Mouse (Mus musculus) kidney, postnatal 0 days (tissue): ENCODE data around the gene Zfp597. TPM values are rescaled to one million over a fixed set of nuclear protein-coding genes. Genes with fewer than 3 reads are reported as not detected.

ENCODE experiments used
- ATAC-seq: fragments of 200-750 bp; cut with Nextera tagmentation; replicated peaks from 2 replicates; pipeline ENCODE4 v1.8.0; 2017; ENCODE audit warnings: low read depth, moderate number of reproducible peaks, moderate TSS enrichment, moderate library complexity; ENCODE audit not compliant: low FRiP score
- DNase-seq: peaks from one replicate; pipeline ENCODE4 v3.0.0-alpha.2; 2016; ENCODE audit warnings: low spot score
- H3K27ac ChIP-seq: fragments of 300-500 bp; sonication (generic); 2 replicates; pipeline ENCODE4 v1.5.1; 2014; ENCODE audit warnings: mild to moderate bottlenecking
- H3K27me3 ChIP-seq: fragments of 300-500 bp; sonication (generic); 2 replicates; pipeline ENCODE4 v1.6.1; 2014; ENCODE audit warnings: low read length, mixed read lengths; ENCODE audit not compliant: insufficient read depth
- H3K36me3 ChIP-seq: fragments of 300-500 bp; sonication (generic); 2 replicates; pipeline ENCODE4 v1.6.1; 2014; ENCODE audit warnings: low read length, mixed read lengths; ENCODE audit not compliant: insufficient read depth
- H3K4me1 ChIP-seq: fragments of 300-500 bp; sonication (generic); replicated peaks from 2 replicates; pipeline ENCODE4 v1.6.1; 2014; ENCODE audit warnings: antibody characterized with exemption, low read length, mixed read lengths; ENCODE audit not compliant: insufficient read depth
- H3K4me2 ChIP-seq: fragments of 300-500 bp; sonication (generic); 2 replicates; pipeline ENCODE4 v1.6.1; 2014; ENCODE audit warnings: mild to moderate bottlenecking, low read length, moderate library complexity, mixed read lengths
- H3K4me3 ChIP-seq: fragments of 300-500 bp; sonication (generic); replicated peaks from 2 replicates; pipeline ENCODE4 v1.5.1; 2014; ENCODE audit warnings: low read depth, low read length
- H3K9ac ChIP-seq: fragments of 300-500 bp; sonication (generic); 2 replicates; pipeline ENCODE4 v1.6.1; 2014; ENCODE audit warnings: low read depth, low read length
- H3K9me3 ChIP-seq: fragments of 300-500 bp; sonication (generic); replicated peaks from 2 replicates; pipeline ENCODE4 v1.6.1; 2016; ENCODE audit warnings: low read length, inconsistent platforms, mixed read lengths
- CTCF ChIP-seq: IDR thresholded peaks from 2 replicates; pipeline ENCODE4 v1.5.1; 2016; ENCODE audit warnings: antibody characterized with exemption, low read depth, mild to moderate bottlenecking, moderate library complexity
- WGBS: fragments of 180-500 bp; shearing (Covaris S2); extraction: QIAGEN DNeasy Blood & Tissue Kit; methylation state at CpG from one replicate; pipeline ENCODE4 v1.1.7; 2014; 5-methylcytosine and 5-hydroxymethylcytosine counted together
- polyA plus RNA-seq: library from polyadenylated mRNA; unstranded; fragments of >200 nt; fragmentation: Nextera tagmentation; extraction: Ambion mirVana; gene quantifications from 2 replicates; pipeline ENCODE4 v1.2.1, GENCODE M21; 2015

Zfp597 gene
- 3.3 and 4.2 TPM in 2 replicates for polyA plus RNA-seq

DNA sequence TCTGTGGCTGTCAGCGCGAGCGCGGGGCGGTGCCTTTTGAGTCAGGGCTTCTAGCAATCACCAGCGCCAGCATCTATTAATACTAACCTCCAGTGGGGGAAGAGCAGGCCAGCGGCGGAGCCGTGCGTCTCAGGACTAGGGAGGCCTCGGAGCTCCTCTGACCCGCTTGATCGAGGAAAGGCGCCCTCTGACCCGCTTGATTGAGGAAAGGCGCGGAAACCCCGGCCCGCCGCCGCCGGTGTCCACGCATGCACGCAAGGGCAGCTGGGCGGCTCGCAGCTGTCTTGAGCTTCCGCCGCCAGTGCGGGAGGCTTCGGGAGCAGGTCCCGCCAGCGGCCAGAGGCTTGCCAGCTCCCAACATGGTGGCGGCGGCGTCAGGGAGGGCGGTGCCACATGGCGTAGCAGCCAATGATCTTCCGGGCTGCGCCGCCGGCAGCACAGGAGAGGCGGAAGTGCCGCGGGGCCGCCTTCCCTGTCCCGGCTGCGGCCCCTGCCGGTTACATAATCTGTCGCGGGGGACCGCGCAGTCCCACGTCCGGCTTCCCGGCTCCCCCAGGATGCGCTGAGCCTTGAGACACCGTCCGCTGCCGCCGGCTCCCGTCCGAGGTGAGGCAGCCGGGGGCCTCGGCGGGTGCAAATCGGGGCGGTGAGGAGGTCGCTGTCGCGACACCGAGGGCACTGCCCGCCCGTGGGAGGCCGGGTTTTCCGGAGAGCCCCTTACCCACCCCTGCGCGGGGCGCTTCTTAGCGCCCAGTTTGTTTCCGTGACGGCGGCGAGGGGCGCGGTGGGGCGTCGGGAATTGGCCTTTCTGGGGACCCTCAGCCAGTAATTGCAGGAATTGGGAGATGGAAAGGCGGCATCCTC lies at the start of gene Zfp597, which contains the start of gene Gm20695:
TSS of gene Zfp597 (minus strand) at position 361 of the 864 bp plus-strand sequence.
TSS of gene Gm20695 (plus strand) at position 448 of the 864 bp plus-strand sequence.
- TF ChIP-seq CTCF = peak; percentile 54
- H3K9ac ChIP-seq = peak within 1 kb of the TSS; percentile 91
- peak within 1 kb of the TSS; percentile 92 for H3K4me2 ChIP-seq

DNA sequence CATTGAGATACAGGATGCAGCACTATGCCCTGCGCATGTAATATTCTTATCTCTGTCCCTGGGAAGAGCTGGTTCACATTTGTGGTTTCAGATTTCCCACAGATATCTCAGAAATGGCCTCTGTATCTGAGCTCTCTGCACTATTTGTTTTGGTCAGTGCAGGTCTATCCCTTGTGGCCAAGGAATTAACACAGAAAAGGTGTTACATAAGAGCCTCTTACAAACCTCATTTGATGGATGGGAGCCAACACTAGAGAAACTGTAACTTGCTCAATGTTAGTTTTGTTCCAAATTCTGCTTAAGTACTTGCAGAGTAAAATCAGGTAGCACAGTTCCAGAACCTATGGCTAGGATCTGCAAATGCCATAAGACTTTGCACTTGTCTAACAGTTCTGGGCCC lies 49.7 kb upstream of the Zfp597 start:
- DNase-seq (no peak), ATAC-seq (no peak)
- Histone ChIP-seq H3K9me3 (no peaks in the 10 kb centered on the region), H3K4me2 (no peak overlapping the region), H3K4me3 (no peak overlapping the region), H3K27me3 (no peaks in the 10 kb centered on the region), H3K9ac (no peak overlapping the region), H3K27ac (no peak overlapping the region), H3K36me3 (peaks cover 47% of the 10 kb centered on the region), H3K4me1 (no peaks in the 10 kb centered on the region)
- WGBS = 100% methylated on average over 1 of the region's 1 CpGs
- TF ChIP-seq CTCF = no peak

More for the DNA sequence above, at the start of gene Zfp597, which contains the start of gene Gm20695:
- Histone ChIP-seq H3K9me3 (no peaks in the 10 kb centered on the region), H3K27ac (peak within 1 kb of the TSS; percentile 89), H3K4me3 (peak within 1 kb of the TSS; percentile 98), H3K27me3 (no peaks in the 10 kb centered on the region), H3K4me1 (peaks cover 6% of the 10 kb centered on the region; the same call in 1 of the 2 replicates), H3K36me3 (no peaks in the 10 kb centered on the region)
- ATAC-seq = peak; percentile 99
- peak; percentile 97 for DNase-seq
- under 1% methylated on average over 84 of the region's 88 CpGs for WGBS

GRCm38 (mm10) chr16:3933536-3933935 lies 49.2 kb upstream of the Zfp597 start:
- WGBS = 93% methylated on average over 6 of the region's 6 CpGs
- Histone ChIP-seq H3K4me2 (no peak overlapping the region), H3K27ac (no peak overlapping the region), H3K9ac (no peak overlapping the region), H3K4me3 (no peak overlapping the region), H3K36me3 (peaks cover 43% of the 10 kb centered on the region), H3K4me1 (no peaks in the 10 kb centered on the region), H3K9me3 (no peaks in the 10 kb centered on the region), H3K27me3 (no peaks in the 10 kb centered on the region)
- no peak for TF ChIP-seq CTCF
- no peak for ATAC-seq
- no peak for DNase-seq

- 71% methylated on average over 7 of the region's 7 CpGs for WGBS
- ATAC-seq (no peak), DNase-seq (peak; percentile 8)
- Histone ChIP-seq H3K4me3 (no peak overlapping the region), H3K9me3 (no peaks in the 10 kb centered on the region), H3K4me2 (no peak overlapping the region), H3K36me3 (peaks cover 18% of the 10 kb centered on the region), H3K27ac (no peak overlapping the region), H3K27me3 (no peaks in the 10 kb centered on the region), H3K9ac (no peak overlapping the region), H3K4me1 (no peaks in the 10 kb centered on the region)
- no peak for TF ChIP-seq CTCF
Measured at GRCm38 (mm10) chr16:3929151-3929550, 44.8 kb upstream of the Zfp597 start.

DNA sequence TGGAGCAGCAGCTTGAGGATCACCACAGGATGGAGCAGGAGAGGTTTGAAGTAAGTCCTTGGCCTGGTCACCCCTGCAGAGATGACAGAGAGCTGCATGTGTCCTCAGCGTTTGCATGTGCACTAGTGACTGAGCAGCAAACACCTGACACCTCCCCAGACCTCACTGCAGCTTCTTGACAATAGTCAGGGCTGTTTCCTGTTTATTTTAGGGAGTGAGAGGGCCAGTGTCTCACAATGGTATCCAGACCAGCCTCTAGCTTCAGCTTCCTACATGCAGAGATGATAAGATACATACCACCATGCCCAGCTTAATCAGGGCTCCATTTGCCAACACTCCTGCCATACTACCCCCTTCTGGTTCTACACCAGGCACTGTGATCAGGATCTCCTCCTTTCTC lies 44.2 kb upstream of the Zfp597 start:
- WGBS = 50% methylated on average over 1 of the region's 1 CpGs
- H3K27me3 ChIP-seq = no peaks in the 10 kb centered on the region
- no peak for DNase-seq
- H3K36me3 ChIP-seq = peaks cover 19% of the 10 kb centered on the region
- no peak for TF ChIP-seq CTCF
- H3K9me3 ChIP-seq = no peaks in the 10 kb centered on the region
- H3K4me3 ChIP-seq = no peak overlapping the region
- no peak overlapping the region for H3K9ac ChIP-seq
- H3K4me1 ChIP-seq = no peaks in the 10 kb centered on the region
- ATAC-seq = no peak
- H3K27ac ChIP-seq = no peak overlapping the region
- H3K4me2 ChIP-seq = no peak overlapping the region

- Histone ChIP-seq H3K9ac (no peak overlapping the region), H3K4me1 (no peaks in the 10 kb centered on the region), H3K27ac (no peak overlapping the region), H3K4me3 (no peak overlapping the region), H3K36me3 (peaks cover 10% of the 10 kb centered on the region), H3K9me3 (no peaks in the 10 kb centered on the region), H3K4me2 (no peak overlapping the region), H3K27me3 (no peaks in the 10 kb centered on the region)
- no peak for ATAC-seq
- no peak for TF ChIP-seq CTCF
- no peak for DNase-seq
- whole genome bisulfite sequencing = 40% methylated on average over 4 of the region's 4 CpGs
Measured at GRCm38 (mm10) chr16:3923966-3924365, 39.6 kb upstream of the Zfp597 start.
